Mouse (Mus musculus): ENCODE measurements around the gene Arid1b.

The Arid1b gene

GRCm38 (mm10) chr17:5164794-5165193, 170.7 kb downstream of the Arid1b start:
- DNase-seq = no peak

- DNase-seq = peak; percentile 24 to 48
Measured at GRCm38 (mm10) chr17:5165201-5165825, 171.2 kb downstream of the Arid1b start.

GRCm38 (mm10) chr17:5166175-5166574, 172.0 kb downstream of the Arid1b start:
- no peak for DNase-seq

GRCm38 (mm10) chr17:5168046-5168445, 173.9 kb downstream of the Arid1b start:
- DNase-seq = peak; percentile 30 to 46

- no peak for DNase-seq
Measured at GRCm38 (mm10) chr17:5168640-5169039, 174.5 kb downstream of the Arid1b start.

GRCm38 (mm10) chr17:5170321-5170720, 176.2 kb downstream of the Arid1b start:
- no peak for DNase-seq

- DNase-seq = no peak
Measured at GRCm38 (mm10) chr17:5171467-5171866, 177.3 kb downstream of the Arid1b start.

- DNase-seq = no peak
Measured at GRCm38 (mm10) chr17:5174426-5175020, 180.4 kb downstream of the Arid1b start.

- no peak for DNase-seq
Measured at GRCm38 (mm10) chr17:5175535-5175934, 181.4 kb downstream of the Arid1b start.

GRCm38 (mm10) chr17:5176315-5176714, 182.2 kb downstream of the Arid1b start:
- DNase-seq = no peak

GRCm38 (mm10) chr17:5178534-5178933, 184.4 kb downstream of the Arid1b start:
- DNase-seq = no peak

- no peak for DNase-seq
Measured at GRCm38 (mm10) chr17:5179004-5179403, 184.9 kb downstream of the Arid1b start.

GRCm38 (mm10) chr17:5179412-5179811, 185.3 kb downstream of the Arid1b start:
- no peak for DNase-seq

- DNase-seq = peak in 1 of 2 experiments; percentile 3
Measured at GRCm38 (mm10) chr17:5179925-5180525, 185.9 kb downstream of the Arid1b start.

- peak; percentile 30 to 54 for DNase-seq
Measured at GRCm38 (mm10) chr17:5180925-5181324, 186.8 kb downstream of the Arid1b start.

GRCm38 (mm10) chr17:5182493-5182892, 188.4 kb downstream of the Arid1b start:
- DNase-seq = no peak

GRCm38 (mm10) chr17:5185501-5185900, 191.4 kb downstream of the Arid1b start:
- DNase-seq = no peak

- peak; percentile 49 to 66 for DNase-seq
Measured at GRCm38 (mm10) chr17:5187546-5187945, 193.4 kb downstream of the Arid1b start.

- DNase-seq = no peak
Measured at GRCm38 (mm10) chr17:5188400-5188799, 194.3 kb downstream of the Arid1b start.

GRCm38 (mm10) chr17:5189551-5190351, 195.6 kb downstream of the Arid1b start:
- DNase-seq = peak; percentile 90 to 92

- DNase-seq = peak; percentile 35 to 64
Measured at GRCm38 (mm10) chr17:5190367-5190766, 196.2 kb downstream of the Arid1b start.

GRCm38 (mm10) chr17:5194157-5194916, 200.2 kb downstream of the Arid1b start:
- no peak for DNase-seq

GRCm38 (mm10) chr17:5195397-5195796, 201.3 kb downstream of the Arid1b start:
- DNase-seq = peak; percentile 38 to 55

Measured in thymus, postnatal 36 days (tissue).